Mouse (Mus musculus) left cerebral cortex, adult 9 months (tissue): Measurements from ENCODE around the gene Akap2.

Experiments
- DNase-seq, 2 experiments: peaks; one replicate each; pipeline ENCODE4 v3.0.0; 2022; ENCODE audit warnings: low spot score in 2 of 2

Gene Akap2

GRCm38 (mm10) chr4:57701576-57701975 is 15.9 kb upstream of the Akap2 start:
- no peak for DNase-seq

GRCm38 (mm10) chr4:57703574-57704470 is 13.6 kb upstream of the Akap2 start:
- no peak for DNase-seq

- no peak for DNase-seq
These were observed 12.9 kb upstream of the Akap2 start for GRCm38 (mm10) chr4:57704575-57704974.

- DNase-seq: no peak
These were observed 1.6 kb upstream of the Akap2 start for GRCm38 (mm10) chr4:57715849-57716248.

GRCm38 (mm10) chr4:57716735-57717134 is 722 bp upstream of the Akap2 start:
- no peak for DNase-seq

- no peak for DNase-seq
These were observed 1.9 kb downstream of the Akap2 start for GRCm38 (mm10) chr4:57719370-57719769.

- no peak for DNase-seq
These were observed 3.5 kb downstream of the Akap2 start for GRCm38 (mm10) chr4:57720869-57721361.

GRCm38 (mm10) chr4:57722296-57722695 is 4.8 kb downstream of the Akap2 start:
- no peak for DNase-seq

GRCm38 (mm10) chr4:57723659-57724058 is 6.2 kb downstream of the Akap2 start:
- no peak for DNase-seq

GRCm38 (mm10) chr4:57725569-57725968 is 8.1 kb downstream of the Akap2 start:
- DNase-seq: no peak

GRCm38 (mm10) chr4:57728611-57729183 is 11.2 kb downstream of the Akap2 start:
- no peak for DNase-seq

- DNase-seq: no peak
These were observed 12.6 kb downstream of the Akap2 start for GRCm38 (mm10) chr4:57730047-57730446.

- DNase-seq: no peak
These were observed 13.5 kb downstream of the Akap2 start for GRCm38 (mm10) chr4:57730801-57731598.

GRCm38 (mm10) chr4:57732351-57732750 is 14.9 kb downstream of the Akap2 start:
- no peak for DNase-seq

- DNase-seq: no peak
These were observed 16.0 kb downstream of the Akap2 start for GRCm38 (mm10) chr4:57733445-57733844.

- no peak for DNase-seq
These were observed 18.0 kb downstream of the Akap2 start for GRCm38 (mm10) chr4:57735426-57735825.

GRCm38 (mm10) chr4:57738856-57739552 is 21.5 kb downstream of the Akap2 start:
- no peak for DNase-seq

- no peak for DNase-seq
These were observed 26.0 kb downstream of the Akap2 start for GRCm38 (mm10) chr4:57743325-57743929.

- DNase-seq: no peak
These were observed 33.2 kb downstream of the Akap2 start for GRCm38 (mm10) chr4:57750651-57751050.

GRCm38 (mm10) chr4:57751054-57751453 is 33.6 kb downstream of the Akap2 start:
- DNase-seq: no peak

GRCm38 (mm10) chr4:57751566-57751965 is 34.1 kb downstream of the Akap2 start:
- DNase-seq: no peak
